Mouse (Mus musculus) adrenal gland, postnatal 4 days (tissue): ENCODE data around the gene Tekt2. TPM values are rescaled to one million over a fixed set of nuclear protein-coding genes. Genes with fewer than 3 reads are reported as not detected.

Experiments used
- DNase-seq, 2 experiments: peaks; one replicate each; pipeline ENCODE4 v3.0.0; 2021 to 2022; ENCODE audit warnings: low spot score in 2 of 2, mixed read lengths in 2 of 2
- total RNA-seq, 2 experiments: library from RNA; stranded (reverse); gene quantifications; 2 replicates each; pipeline ENCODE4 v1.2.3; 2021

Gene Tekt2
- total RNA-seq, 2 experiments from 2014 or later: 4.0 to 5.0 TPM

GRCm38 (mm10) chr4:126275681-126276131 is 49.8 kb downstream of the Tekt2 start:
- no peak for DNase-seq

GRCm38 (mm10) chr4:126275081-126275480 is 50.4 kb downstream of the Tekt2 start:
- no peak for DNase-seq

- DNase-seq: no peak
Observed at GRCm38 (mm10) chr4:126273753-126274152, 51.7 kb downstream of the Tekt2 start.

Other genes with a start within 250 kb of the Tekt2 start
- 10 to 100 TPM; 26.7 to 27.1 TPM for gene Lsm10, start 229.1 kb downstream of the Tekt2 start, total RNA-seq
- 10 to 100 TPM; 25.9 to 30.5 TPM for gene Stk40, start 221.7 kb downstream of the Tekt2 start, total RNA-seq
- 10 to 100 TPM; 67.2 to 69.6 TPM for gene Eva1b, start 177.9 kb downstream of the Tekt2 start, total RNA-seq
- 1 to 10 TPM; 4.2 to 4.3 TPM for gene Sh3d21, start 162.2 kb downstream of the Tekt2 start, total RNA-seq
- gene Thrap3, start 122.9 kb downstream of the Tekt2 start, total RNA-seq: 100 to 1,000 TPM; 319 to 332 TPM
- gene Map7d1, start 69.3 kb downstream of the Tekt2 start, total RNA-seq: 10 to 100 TPM; 64.1 to 70.7 TPM
- gene Trappc3, start 63.4 kb downstream of the Tekt2 start, total RNA-seq: 10 to 100 TPM; 70.0 to 75.4 TPM
- 10 to 100 TPM in 1 of 2 experiments, 1 to 10 TPM in 1; 9.3 to 12.8 TPM for gene Col8a2, start 38.9 kb downstream of the Tekt2 start, total RNA-seq
- 10 to 100 TPM; 41.3 to 42.0 TPM for gene Adprhl2, start 4.0 kb downstream of the Tekt2 start, total RNA-seq
- gene Ago3, start 103.9 kb upstream of the Tekt2 start, total RNA-seq: 10 to 100 TPM; 16.2 to 21.6 TPM
- gene Ago1, start 142.9 kb upstream of the Tekt2 start, total RNA-seq: 10 to 100 TPM; 44.7 to 48.4 TPM
- gene Ago4, start 207.8 kb upstream of the Tekt2 start, total RNA-seq: 1 to 10 TPM; 6.6 to 7.4 TPM
- 10 to 100 TPM; 14.9 to 19.7 TPM for gene Clspn, start 231.2 kb upstream of the Tekt2 start, total RNA-seq